Mouse (Mus musculus) megakaryocyte-erythroid progenitor cell, adult 5-6 weeks (primary cell): ENCODE results near the gene Podnl1. TPM values are rescaled to one million over a fixed set of nuclear protein-coding genes. Genes with fewer than 3 reads are reported as not detected.

Experiments used
- ATAC-seq: replicated peaks from 2 replicates; pipeline ENCODE4 v1.8.0; 2016; ENCODE audit warnings: mild to moderate bottlenecking, inconsistent platforms; ENCODE audit not compliant: severe bottlenecking, poor library complexity, low FRiP score, low TSS enrichment
- total RNA-seq, 2 experiments: library from RNA; stranded (forward) in 1 of 2; stranded (reverse) in 1 of 2; fragments of 200-1000, 215-1000 nt in 1 of 2; fragments of >200 nt in 1 of 2; fragmentation: Nextera tagmentation in 1 of 2; gene quantifications; 2 replicates each; pipeline ENCODE4 v1.2.3; 2014 to 2017

The Podnl1 gene
- total RNA-seq, 2 experiments from 2014 or later, result 0.14 TPM; not detected in 1

GRCm38 (mm10) chr8:84122151-84122550 is 3.6 kb upstream of the Podnl1 start:
- no peak for ATAC-seq

GRCm38 (mm10) chr8:84126742-84127141 is 953 bp downstream of the Podnl1 start:
- 0 out of 2 replicates have a peak, but pooled peaks have one; percentile 20 for ATAC-seq

- no peak for ATAC-seq
Measured at GRCm38 (mm10) chr8:84127202-84127901, 1.6 kb downstream of the Podnl1 start.

- ATAC-seq, result peak; percentile 20; the same call in 1 of the 2 replicates
Measured at GRCm38 (mm10) chr8:84128277-84128676, 2.5 kb downstream of the Podnl1 start.

GRCm38 (mm10) chr8:84130806-84131205 is 5.0 kb downstream of the Podnl1 start:
- ATAC-seq, result no peak

- no peak for ATAC-seq
Measured at GRCm38 (mm10) chr8:84132225-84132624, 6.4 kb downstream of the Podnl1 start.

GRCm38 (mm10) chr8:84137848-84138247 is 12.1 kb downstream of the Podnl1 start:
- no peak for ATAC-seq

- ATAC-seq, result no peak
Measured at GRCm38 (mm10) chr8:84140838-84141237, 15.0 kb downstream of the Podnl1 start.

GRCm38 (mm10) chr8:84144636-84145245 is 19.0 kb downstream of the Podnl1 start:
- no peak for ATAC-seq

GRCm38 (mm10) chr8:84147324-84147766 is 21.6 kb downstream of the Podnl1 start:
- ATAC-seq, result peak; percentile 22

- ATAC-seq, result peak; percentile 91
Measured at GRCm38 (mm10) chr8:84147769-84148530, 22.2 kb downstream of the Podnl1 start, which contains the start of the genes Cc2d1a and 4930432K21Rik. Gene Cc2d1a (minus strand): TSS chr8:84147936. Gene 4930432K21Rik (plus strand): TSS chr8:84148025.

- no peak for ATAC-seq
Measured at GRCm38 (mm10) chr8:84148531-84148850, 22.7 kb downstream of the Podnl1 start.

GRCm38 (mm10) chr8:84149181-84149580 is 23.4 kb downstream of the Podnl1 start:
- no peak for ATAC-seq

GRCm38 (mm10) chr8:84157620-84158019 is 31.8 kb downstream of the Podnl1 start:
- no peak for ATAC-seq

GRCm38 (mm10) chr8:84167696-84168095 is 41.9 kb downstream of the Podnl1 start:
- ATAC-seq, result peak; percentile 75

GRCm38 (mm10) chr8:84170096-84170495 is 44.3 kb downstream of the Podnl1 start:
- ATAC-seq, result no peak

GRCm38 (mm10) chr8:84173861-84174260 is 48.1 kb downstream of the Podnl1 start:
- ATAC-seq, result peak; percentile 69

GRCm38 (mm10) chr8:84176560-84176959 is 50.8 kb downstream of the Podnl1 start:
- ATAC-seq, result no peak

- ATAC-seq, result no peak
Measured at GRCm38 (mm10) chr8:84177405-84177804, 51.6 kb downstream of the Podnl1 start.

GRCm38 (mm10) chr8:84178592-84178991 is 52.8 kb downstream of the Podnl1 start:
- no peak for ATAC-seq
